Mouse (Mus musculus) myocyte (in vitro differentiated cells): Measurements from ENCODE around the gene 1110008L16Rik.

Source experiments
- E2F4 ChIP-seq: IDR thresholded peaks from one replicate; pipeline ENCODE4 v1.6.1; 2011; ENCODE audit warnings: mild to moderate bottlenecking, control low read depth, moderate library complexity; ENCODE audit not compliant: insufficient read depth
- MYOG ChIP-seq, 3 experiments: IDR thresholded peaks; one replicate each; pipeline ENCODE4 v1.6.1; 2011; ENCODE audit warnings: control low read depth in 2 of 3, low read depth in 2 of 3, mild to moderate bottlenecking in 2 of 3; ENCODE audit not compliant: insufficient read length in 2 of 3, control insufficient read depth in 1 of 3, insufficient read depth in 1 of 3
- POLR2A ChIP-seq: IDR thresholded peaks from one replicate; pipeline ENCODE4 v1.6.1; 2011; ENCODE audit warnings: low read depth, mild to moderate bottlenecking, control low read depth, moderate library complexity; ENCODE audit not compliant: insufficient read length
- POLR2AphosphoS2 ChIP-seq: IDR thresholded peaks from one replicate; pipeline ENCODE4 v1.6.1; 2011; ENCODE audit warnings: low read depth, control low read depth; ENCODE audit not compliant: insufficient read length
- SRF ChIP-seq: IDR thresholded peaks from one replicate; pipeline ENCODE4 v1.6.1; 2011; ENCODE audit warnings: low read depth; ENCODE audit not compliant: control insufficient read depth, insufficient read length

- TF ChIP-seq POLR2A (no peak), E2F4 (no peak), SRF (no peak), POLR2AphosphoS2 (no peak), MYOG (IDR thresholded peaks at IDR 0.05; ENCODE audit: control insufficient read depth in 1 of 3, insufficient read depth in 1 of 3, insufficient read length in 2 of 3, low read depth in 2 of 3) (no peak)
Observed at GRCm38 (mm10) chr12:55311841-55312240, 12.5 kb downstream of the 1110008L16Rik start.
